Mouse (Mus musculus): ENCODE measurements around the gene Xpo5.

DNA sequence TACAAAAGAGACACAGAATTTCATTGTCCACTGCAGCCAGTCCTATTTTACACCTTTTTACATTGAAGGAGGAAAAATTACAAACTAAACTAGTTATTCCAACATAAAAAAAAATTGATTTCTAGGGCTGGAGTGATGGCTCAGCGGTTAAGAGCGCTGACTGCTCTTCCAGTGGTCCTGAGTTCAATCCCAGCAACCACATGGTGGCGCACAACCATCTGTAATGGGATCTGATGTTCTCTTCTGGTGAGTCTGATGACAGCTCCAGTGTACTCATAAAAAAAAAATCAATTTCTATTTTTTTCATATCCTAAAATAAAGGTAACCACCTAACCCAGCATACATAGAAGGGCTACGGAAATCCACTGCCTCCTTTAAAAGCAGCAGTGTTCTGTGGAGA lies 20.3 kb upstream of the Xpo5 start:
- no peak for TF ChIP-seq CHD2 (IDR thresholded peaks at IDR 0.05; ENCODE audit: low read depth, low read length)
- 0 out of 2 replicates have a peak, but pooled peaks have one; percentile 23 for TF ChIP-seq MAFK (IDR thresholded peaks at IDR 0.05; ENCODE audit: insufficient read depth, low read depth, low read length)

Measured in ES-E14 (cell line).